ENCODE assay signal across 20 mouse cellular contexts in genomic region chr17:65081779-65082086, GRCm38 (mm10).
DNase-seq lines count a peak whose midpoint lies in the region; ATAC-seq lines count a peak whose summit lies in the region.
"Had no signal": no experiment of that assay in that cellular context is flagged by ENCODE, and none has a peak within 500 bp of the region (broad histone marks: within the 10 kb centered on the region; RNA-seq: fewer than 3 reads in every experiment).

No protein-coding gene starts in this region.

- no peaks in the 10 kb centered on the region for H3K9me3 ChIP-seq in embryonic facial prominence, embryonic 14.5 days (ENCODE audit: control insufficient read depth, low read length)
- no peaks in the 10 kb centered on the region for H3K9me3 ChIP-seq in embryonic facial prominence, embryonic 10.5 days
- no peaks in the 10 kb centered on the region for H3K9me3 ChIP-seq in midbrain, embryonic 12.5 days
- no peaks in the 10 kb centered on the region for H3K9me3 ChIP-seq in midbrain, embryonic 10.5 days (replicated peaks)
- no peaks in the 10 kb centered on the region for H3K9me3 ChIP-seq in neural tube, embryonic 12.5 days
- H3K9me3 ChIP-seq in neural tube, embryonic 15.5 days (replicated peaks): no peaks in the 10 kb centered on the region
- H3K9me3 ChIP-seq: embryonic facial prominence, embryonic 13.5 days; heart, embryonic 13.5 days; hindbrain, embryonic 12.5 days had no signal

- H3K4me2 ChIP-seq in embryonic facial prominence, embryonic 14.5 days (ENCODE audit: low read depth, low read length): no peak overlapping the region
- no peak overlapping the region for H3K4me2 ChIP-seq in midbrain, embryonic 12.5 days (replicated peaks)
- H3K4me2 ChIP-seq in neural tube, embryonic 12.5 days (replicated peaks): no peak overlapping the region
- no peak overlapping the region for H3K4me2 ChIP-seq in neural tube, embryonic 15.5 days
- H3K4me2 ChIP-seq: embryonic facial prominence, embryonic 13.5 days; heart, embryonic 13.5 days; hindbrain, embryonic 12.5 days had no signal

- 58% methylated on average over 2 of the region's 2 CpGs for WGBS in embryonic facial prominence, embryonic 14.5 days
- 74% methylated on average over 2 of the region's 2 CpGs for WGBS in embryonic facial prominence, embryonic 10.5 days
- WGBS in midbrain, embryonic 12.5 days: 70% methylated on average over 2 of the region's 2 CpGs
- WGBS in midbrain, embryonic 10.5 days: 76% methylated on average over 2 of the region's 2 CpGs
- WGBS in neural tube, embryonic 12.5 days: 70% methylated on average over 2 of the region's 2 CpGs
- whole genome bisulfite sequencing in neural tube, embryonic 15.5 days: 56% methylated on average over 2 of the region's 2 CpGs

- H3K27ac ChIP-seq in embryonic facial prominence, embryonic 14.5 days (replicated peaks; ENCODE audit: low read depth, low read length): no peak overlapping the region
- H3K27ac ChIP-seq in embryonic facial prominence, embryonic 10.5 days (replicated peaks): no peak overlapping the region
- no peak overlapping the region for H3K27ac ChIP-seq in midbrain, embryonic 12.5 days (replicated peaks)
- no peak overlapping the region for H3K27ac ChIP-seq in midbrain, embryonic 10.5 days (replicated peaks)
- no peak overlapping the region for H3K27ac ChIP-seq in neural tube, embryonic 12.5 days
- H3K27ac ChIP-seq in neural tube, embryonic 15.5 days (replicated peaks): peak overlapping the region; percentile 14; the same call in 1 of the 2 replicates
- H3K27ac ChIP-seq: embryonic facial prominence, embryonic 13.5 days; heart, embryonic 13.5 days; hindbrain, embryonic 12.5 days; hindbrain, postnatal 0 days had no signal

- H3K4me3 ChIP-seq in embryonic facial prominence, embryonic 14.5 days (ENCODE audit: low read depth, low read length): no peak overlapping the region
- no peak overlapping the region for H3K4me3 ChIP-seq in embryonic facial prominence, embryonic 10.5 days
- no peak overlapping the region for H3K4me3 ChIP-seq in midbrain, embryonic 12.5 days
- H3K4me3 ChIP-seq in midbrain, embryonic 10.5 days: no peak overlapping the region
- H3K4me3 ChIP-seq in neural tube, embryonic 12.5 days: no peak overlapping the region
- no peak overlapping the region for H3K4me3 ChIP-seq in neural tube, embryonic 15.5 days (replicated peaks)
- H3K4me3 ChIP-seq: embryonic facial prominence, embryonic 13.5 days; heart, embryonic 13.5 days; hindbrain, embryonic 12.5 days had no signal

- DNase-seq in embryonic facial prominence, embryonic 14.5 days (ENCODE audit: low spot score): no peak
- no peak for DNase-seq in embryonic facial prominence, embryonic 10.5 days (ENCODE audit: low spot score)
- DNase-seq in midbrain, embryonic 10.5 days (ENCODE audit: low spot score): no peak
- DNase-seq in neural tube, embryonic 10.5 days (ENCODE audit: extremely low spot score, low spot score): no peak
- DNase-seq in adrenal gland, postnatal 4 days (ENCODE audit: low spot score in 2 of 2): no peak
- DNase-seq: B cell, adult 2 months; cerebellum, adult 11-12 months; cerebellum, adult 9-10 months; cerebellum, postnatal 25 days; gastrocnemius, postnatal 25 days; heart, postnatal 36 days had no signal

- no peaks in the 10 kb centered on the region for H3K4me1 ChIP-seq in embryonic facial prominence, embryonic 14.5 days (ENCODE audit: control insufficient read depth, insufficient read depth, low read length)
- no peaks in the 10 kb centered on the region for H3K4me1 ChIP-seq in embryonic facial prominence, embryonic 10.5 days
- H3K4me1 ChIP-seq in midbrain, embryonic 12.5 days: 0 out of 2 replicates have a peak, but pooled peaks cover 8% of the 10 kb centered on the region
- H3K4me1 ChIP-seq in midbrain, embryonic 10.5 days: no peaks in the 10 kb centered on the region
- H3K4me1 ChIP-seq in neural tube, embryonic 12.5 days: no peaks in the 10 kb centered on the region
- peaks cover 17% of the 10 kb centered on the region for H3K4me1 ChIP-seq in neural tube, embryonic 15.5 days
- H3K4me1 ChIP-seq: embryonic facial prominence, embryonic 13.5 days; heart, embryonic 13.5 days; hindbrain, embryonic 12.5 days had no signal

- no peaks in the 10 kb centered on the region for H3K27me3 ChIP-seq in embryonic facial prominence, embryonic 14.5 days (replicated peaks; ENCODE audit: control insufficient read depth, insufficient read depth, low read length)
- no peaks in the 10 kb centered on the region for H3K27me3 ChIP-seq in embryonic facial prominence, embryonic 10.5 days (replicated peaks; ENCODE audit: low read depth, poor library complexity, severe bottlenecking)
- H3K27me3 ChIP-seq in midbrain, embryonic 12.5 days: no peaks in the 10 kb centered on the region
- H3K27me3 ChIP-seq in midbrain, embryonic 10.5 days (ENCODE audit: low read depth, poor library complexity, severe bottlenecking): no peaks in the 10 kb centered on the region
- H3K27me3 ChIP-seq in neural tube, embryonic 12.5 days (replicated peaks): no peaks in the 10 kb centered on the region
- no peaks in the 10 kb centered on the region for H3K27me3 ChIP-seq in neural tube, embryonic 15.5 days (replicated peaks)
- H3K27me3 ChIP-seq: embryonic facial prominence, embryonic 13.5 days; heart, embryonic 13.5 days; hindbrain, embryonic 12.5 days had no signal

- H3K36me3 ChIP-seq in embryonic facial prominence, embryonic 14.5 days (ENCODE audit: control insufficient read depth, insufficient read depth, low read length): no peaks in the 10 kb centered on the region
- H3K36me3 ChIP-seq in embryonic facial prominence, embryonic 10.5 days (replicated peaks): no peaks in the 10 kb centered on the region
- H3K36me3 ChIP-seq in midbrain, embryonic 12.5 days: no peaks in the 10 kb centered on the region
- no peaks in the 10 kb centered on the region for H3K36me3 ChIP-seq in midbrain, embryonic 10.5 days
- H3K36me3 ChIP-seq in neural tube, embryonic 12.5 days: no peaks in the 10 kb centered on the region
- no peaks in the 10 kb centered on the region for H3K36me3 ChIP-seq in neural tube, embryonic 15.5 days
- H3K36me3 ChIP-seq: embryonic facial prominence, embryonic 13.5 days; G1E; heart, embryonic 13.5 days; hindbrain, embryonic 12.5 days had no signal

- no peak overlapping the region for H3K9ac ChIP-seq in embryonic facial prominence, embryonic 14.5 days (ENCODE audit: low read depth, low read length)
- H3K9ac ChIP-seq in midbrain, embryonic 12.5 days (replicated peaks): no peak overlapping the region
- H3K9ac ChIP-seq in neural tube, embryonic 12.5 days: no peak overlapping the region
- no peak overlapping the region for H3K9ac ChIP-seq in neural tube, embryonic 15.5 days (replicated peaks)
- H3K9ac ChIP-seq: embryonic facial prominence, embryonic 13.5 days; heart, embryonic 13.5 days; hindbrain, embryonic 12.5 days had no signal

- peak; percentile 33; the same call in 1 of the 2 replicates for ATAC-seq in embryonic facial prominence, embryonic 14.5 days (ENCODE audit: low read depth)
- ATAC-seq in midbrain, embryonic 12.5 days (ENCODE audit: low FRiP score, low read depth): 0 out of 2 replicates have a peak, but pooled peaks have one; percentile 30
- peak; percentile 44; the same call in 1 of the 2 replicates for ATAC-seq in neural tube, embryonic 12.5 days (ENCODE audit: low FRiP score, low read depth)
- ATAC-seq in neural tube, embryonic 15.5 days (ENCODE audit: low FRiP score): no peak
- ATAC-seq: CD4-positive, CD25-positive, alpha-beta regulatory T cell, adult 4 months; hindbrain, postnatal 0 days had no signal
